Mouse (Mus musculus) thymus, adult 18-20 months (tissue): ENCODE data around the gene Hmbs.

Source experiments
- DNase-seq, 2 experiments: peaks; one replicate each; pipeline ENCODE4 v3.0.0; 2022; ENCODE audit warnings: mixed read lengths in 2 of 2

Hmbs gene

GRCm38 (mm10) chr9:44287003-44287400 is 57.0 kb downstream of the Hmbs start:
- no peak for DNase-seq
